Mouse (Mus musculus): ENCODE results near the gene Mapk12.

- TF ChIP-seq POLR2A (IDR thresholded peaks at IDR 0.05; ENCODE audit: borderline replicate concordance, low read depth, low read length) (no peak), CTCF (IDR thresholded peaks at IDR 0.05; ENCODE audit: low read depth, low read length) (no peak)
Observed at GRCm38 (mm10) chr15:89127364-89127940, 13.1 kb downstream of the Mapk12 start.

All from bone marrow macrophage, adult 2 months (primary cell).